8 mouse cellular contexts compared by ENCODE assay signal in genomic region chr3:103573791-103574166, GRCm38 (mm10). TPM values are rescaled to one million over a fixed set of nuclear protein-coding genes. Genes with fewer than 3 reads are reported as not detected.
A peak's percentile ranks its signal among the peaks of the same experiment; 100 is the strongest.
DNase-seq lines count a peak whose midpoint lies in the region; ATAC-seq and TF ChIP-seq lines count a peak whose summit lies in the region.

No protein-coding gene starts in this region.

- WGBS in intestine, embryonic 14.5 days = 1% methylated on average over 14 of the region's 14 CpGs
- WGBS in intestine, postnatal 0 days = 2% methylated on average over 14 of the region's 14 CpGs
- WGBS in forebrain, embryonic 13.5 days = 1% methylated on average over 14 of the region's 14 CpGs
- 2% methylated on average over 14 of the region's 14 CpGs for WGBS in hindbrain, embryonic 15.5 days
- 3% methylated on average over 14 of the region's 14 CpGs for WGBS in lung, adult 2 months

- peak overlapping the region; percentile 30 for H3K4me2 ChIP-seq in intestine, embryonic 14.5 days (ENCODE audit: low read length)
- no peak overlapping the region for H3K4me2 ChIP-seq in intestine, postnatal 0 days (replicated peaks; ENCODE audit: low read depth)
- H3K4me2 ChIP-seq in forebrain, embryonic 13.5 days = peak overlapping the region; percentile 51
- peak overlapping the region; percentile 98 for H3K4me2 ChIP-seq in hindbrain, embryonic 15.5 days

- TF ChIP-seq CTCF in intestine, postnatal 0 days (IDR thresholded peaks at IDR 0.05; ENCODE audit: low read depth) = no peak
- no peak for TF ChIP-seq CTCF in lung, adult 2 months (IDR thresholded peaks at IDR 0.05; ENCODE audit: insufficient read depth, low read length)

- H3K4me3 ChIP-seq in intestine, embryonic 14.5 days (ENCODE audit: low read depth, low read length) = no peak overlapping the region
- no peak overlapping the region for H3K4me3 ChIP-seq in intestine, postnatal 0 days (ENCODE audit: low read depth, low read length)
- H3K4me3 ChIP-seq in forebrain, embryonic 13.5 days = peak overlapping the region; percentile 22
- H3K4me3 ChIP-seq in hindbrain, embryonic 15.5 days = peak overlapping the region; percentile 21
- H3K4me3 ChIP-seq in lung, adult 2 months (replicated peaks; ENCODE audit: extremely low read depth, low read depth, low read length) = no peak overlapping the region

- H3K9ac ChIP-seq in intestine, embryonic 14.5 days (ENCODE audit: low read length) = no peak overlapping the region
- no peak overlapping the region for H3K9ac ChIP-seq in intestine, postnatal 0 days (ENCODE audit: low read depth, low read length)
- 0 out of 2 replicates have a peak overlapping the region, but pooled peaks have one; percentile 30 for H3K9ac ChIP-seq in forebrain, embryonic 13.5 days
- H3K9ac ChIP-seq in hindbrain, embryonic 15.5 days = no peak overlapping the region

- no peaks in the 10 kb centered on the region for H3K9me3 ChIP-seq in intestine, embryonic 14.5 days (ENCODE audit: control insufficient read depth, low read length)
- no peaks in the 10 kb centered on the region for H3K9me3 ChIP-seq in intestine, postnatal 0 days (ENCODE audit: control insufficient read depth)
- no peaks in the 10 kb centered on the region for H3K9me3 ChIP-seq in forebrain, embryonic 13.5 days (replicated peaks)
- H3K9me3 ChIP-seq in hindbrain, embryonic 15.5 days = no peaks in the 10 kb centered on the region

- TF ChIP-seq POLR2A in lung, adult 2 months (IDR thresholded peaks at IDR 0.05; ENCODE audit: borderline replicate concordance, extremely low read depth, low read depth, low read length) = no peak

- no peaks in the 10 kb centered on the region for H3K36me3 ChIP-seq in intestine, embryonic 14.5 days (ENCODE audit: control insufficient read depth, insufficient read depth, low read length)
- no peaks in the 10 kb centered on the region for H3K36me3 ChIP-seq in intestine, postnatal 0 days (ENCODE audit: control insufficient read depth, insufficient read depth)
- no peaks in the 10 kb centered on the region for H3K36me3 ChIP-seq in forebrain, embryonic 13.5 days (ENCODE audit: poor library complexity, severe bottlenecking)
- no peaks in the 10 kb centered on the region for H3K36me3 ChIP-seq in hindbrain, embryonic 15.5 days

- 0 out of 2 replicates have a peak, but pooled peaks have one; percentile 48 for ATAC-seq in intestine, embryonic 14.5 days (replicated peaks; ENCODE audit: low FRiP score, low TSS enrichment, low read depth)
- ATAC-seq in intestine, postnatal 0 days = no peak
- peak; percentile 17; the same call in 1 of the 2 replicates for ATAC-seq in forebrain, embryonic 13.5 days
- 0 out of 2 replicates have a peak, but pooled peaks have one; percentile 11 for ATAC-seq in hindbrain, embryonic 15.5 days (ENCODE audit: low FRiP score, low read depth)

- DNase-seq in intestine, embryonic 14.5 days (ENCODE audit: low spot score) = peak; percentile 94
- peak; percentile 63 for DNase-seq in adrenal gland, adult 2 months
- DNase-seq in lung, adult 2 months = peak; percentile 35
- DNase-seq in ovary, postnatal 10 days (ENCODE audit: low spot score) = peak; percentile 62
- no peak for DNase-seq in left cerebral cortex, adult 18-20 months (ENCODE audit: low spot score in 2 of 2)

- peaks cover 18% of the 10 kb centered on the region for H3K4me1 ChIP-seq in intestine, embryonic 14.5 days (replicated peaks; ENCODE audit: control insufficient read depth, insufficient read depth, low read length)
- H3K4me1 ChIP-seq in intestine, postnatal 0 days (replicated peaks; ENCODE audit: control insufficient read depth, insufficient read depth, low read length) = no peaks in the 10 kb centered on the region
- peaks cover 45% of the 10 kb centered on the region for H3K4me1 ChIP-seq in forebrain, embryonic 13.5 days
- H3K4me1 ChIP-seq in hindbrain, embryonic 15.5 days (replicated peaks) = peaks cover 51% of the 10 kb centered on the region
- peaks cover 7% of the 10 kb centered on the region for H3K4me1 ChIP-seq in lung, adult 2 months (ENCODE audit: control insufficient read depth, insufficient read depth, low read length)

- H3K27me3 ChIP-seq in intestine, embryonic 14.5 days (replicated peaks; ENCODE audit: control insufficient read depth, insufficient read depth, low read length) = peaks cover 58% of the 10 kb centered on the region
- peaks cover 64% of the 10 kb centered on the region for H3K27me3 ChIP-seq in intestine, postnatal 0 days (replicated peaks; ENCODE audit: control insufficient read depth, insufficient read depth, low read length)
- peaks cover 84% of the 10 kb centered on the region for H3K27me3 ChIP-seq in forebrain, embryonic 13.5 days
- peaks cover 31% of the 10 kb centered on the region for H3K27me3 ChIP-seq in hindbrain, embryonic 15.5 days

- no peak overlapping the region for H3K27ac ChIP-seq in intestine, embryonic 14.5 days (ENCODE audit: low read depth)
- no peak overlapping the region for H3K27ac ChIP-seq in intestine, postnatal 0 days (ENCODE audit: low read depth, low read length)
- H3K27ac ChIP-seq in forebrain, embryonic 13.5 days = no peak overlapping the region
- no peak overlapping the region for H3K27ac ChIP-seq in hindbrain, embryonic 15.5 days (replicated peaks)

RNA-seq across cellular contexts. Expression of gene Syt6, which starts 1.3 kb away (rescaled TPM):
- polyA plus RNA-seq in intestine, embryonic 14.5 days (2014; fragmentation: Nextera tagmentation; extraction: Ambion mirVana) = 1.7 TPM in 2 replicates
- polyA plus RNA-seq in intestine, postnatal 0 days (2015; fragmentation: Nextera tagmentation; extraction: Ambion mirVana) = 0.56 and 0.60 TPM in 2 replicates
- not detected for total RNA-seq in adrenal gland, adult 2 months (2021)
- polyA plus RNA-seq in adrenal gland, adult 2 months (2012; rRNA removed) = not detected in 2 replicates
- 6.2 and 9.0 TPM in 2 replicates for polyA plus RNA-seq in forebrain, embryonic 13.5 days (2015; fragmentation: Nextera tagmentation; extraction: Ambion mirVana)
- polyA plus RNA-seq in hindbrain, embryonic 15.5 days (2015; fragmentation: Nextera tagmentation; extraction: Ambion mirVana) = 11.7 and 13.7 TPM in 2 replicates
- polyA plus RNA-seq in lung, adult 2 months (2012; rRNA removed) = 0.63 and 1.1 TPM in 2 replicates
- total RNA-seq in left cerebral cortex, adult 18-20 months (2021) = 10 to 100 TPM; 15.6 to 17.8 TPM

Comparison
In these comparisons a context has a peak if more than half of its experiments do, and no peak if none do; other contexts are left out.
1. DNase-seq: peak in intestine, embryonic 14.5 days (single experiment), adrenal gland, adult 2 months (single experiment), lung, adult 2 months (single experiment) and ovary, postnatal 10 days (single experiment); none in left cerebral cortex, adult 18-20 months (0 of 2).
2. H3K4me3 ChIP-seq: peak in forebrain, embryonic 13.5 days (single experiment) and hindbrain, embryonic 15.5 days (single experiment); none in intestine, embryonic 14.5 days (single experiment), intestine, postnatal 0 days (single experiment) and lung, adult 2 months (single experiment).